Mouse (Mus musculus): ENCODE data around the gene Sh3d19. TPM values are rescaled to one million over a fixed set of nuclear protein-coding genes. Genes with fewer than 3 reads are reported as not detected.

Gene Sh3d19
- polyA plus RNA-seq, 1 experiment from 2014 or later: 4.6 TPM

DNA sequence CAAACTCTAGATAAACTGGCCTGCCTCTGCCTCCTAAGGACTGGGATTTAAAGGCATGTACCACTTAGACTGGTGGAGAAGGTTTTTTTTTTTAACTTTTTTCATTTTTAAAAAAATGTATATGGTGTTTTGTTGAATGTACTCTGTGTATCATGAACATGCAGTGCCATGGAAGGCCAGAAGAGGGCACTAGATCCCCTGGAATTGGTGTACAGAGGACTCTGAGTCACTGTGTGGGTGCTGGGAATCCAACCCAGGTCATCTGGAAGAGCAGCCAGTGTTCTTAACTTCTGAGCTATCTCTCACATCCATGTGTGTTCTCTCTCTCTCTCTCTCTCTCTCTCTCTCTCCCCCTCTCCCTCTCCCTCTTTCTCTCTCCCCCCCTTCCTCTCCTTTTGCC is 151.2 kb downstream of the Sh3d19 start:
- Histone ChIP-seq H3K36me3 (ENCODE audit: control insufficient read depth, insufficient read depth, low read length) (no peaks in the 10 kb centered on the region), H3K9me3 (replicated peaks; ENCODE audit: control insufficient read depth, low read length) (no peaks in the 10 kb centered on the region), H3K27me3 (replicated peaks; ENCODE audit: control insufficient read depth, insufficient read depth, low read length) (no peaks in the 10 kb centered on the region), H3K4me3 (ENCODE audit: low read depth, low read length) (no peak overlapping the region), H3K4me1 (ENCODE audit: control insufficient read depth, insufficient read depth, low read length) (no peaks in the 10 kb centered on the region), H3K9ac (ENCODE audit: low read length) (no peak overlapping the region), H3K27ac (ENCODE audit: low read depth, low read length) (no peak overlapping the region), H3K4me2 (ENCODE audit: low read length) (no peak overlapping the region)
- no peak for ATAC-seq
- DNase-seq (ENCODE audit: low spot score): no peak

- Histone ChIP-seq H3K9me3 (replicated peaks; ENCODE audit: control insufficient read depth, low read length) (no peaks in the 10 kb centered on the region), H3K4me2 (ENCODE audit: low read length) (no peak overlapping the region), H3K9ac (ENCODE audit: low read length) (no peak overlapping the region), H3K4me3 (ENCODE audit: low read depth, low read length) (no peak overlapping the region), H3K4me1 (ENCODE audit: control insufficient read depth, insufficient read depth, low read length) (no peaks in the 10 kb centered on the region), H3K27ac (ENCODE audit: low read depth, low read length) (no peak overlapping the region), H3K27me3 (replicated peaks; ENCODE audit: control insufficient read depth, insufficient read depth, low read length) (no peaks in the 10 kb centered on the region), H3K36me3 (ENCODE audit: control insufficient read depth, insufficient read depth, low read length) (no peaks in the 10 kb centered on the region)
- WGBS: 95% methylated on average over 8 of the region's 8 CpGs
- DNase-seq (ENCODE audit: low spot score): no peak
- no peak for ATAC-seq
Measured at GRCm38 (mm10) chr3:86123251-86123746, 152.4 kb downstream of the Sh3d19 start.

DNA sequence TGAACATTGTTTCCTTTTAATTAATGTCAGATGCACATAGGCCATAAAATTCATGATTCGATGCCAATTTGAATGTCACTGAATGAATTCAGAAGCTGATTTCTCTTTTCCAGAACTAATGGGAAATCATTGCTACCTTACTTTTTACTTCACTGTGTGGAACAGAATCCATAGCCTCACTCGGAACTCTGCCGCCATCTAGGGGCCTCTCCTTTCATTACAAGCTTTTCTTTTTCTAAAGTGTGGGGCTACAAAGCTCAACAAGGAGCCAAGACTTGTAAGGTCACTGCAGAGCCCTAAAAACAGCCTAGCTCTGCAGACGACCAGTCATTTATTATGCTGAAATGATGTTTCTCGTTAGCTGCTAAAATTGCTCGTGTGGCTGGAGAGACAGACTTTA is 158.8 kb downstream of the Sh3d19 start:
- Histone ChIP-seq H3K27me3 (replicated peaks; ENCODE audit: control insufficient read depth, insufficient read depth, low read length) (no peaks in the 10 kb centered on the region), H3K27ac (ENCODE audit: low read depth, low read length) (no peak overlapping the region), H3K4me3 (ENCODE audit: low read depth, low read length) (no peak overlapping the region), H3K4me2 (ENCODE audit: low read length) (no peak overlapping the region), H3K36me3 (ENCODE audit: control insufficient read depth, insufficient read depth, low read length) (no peaks in the 10 kb centered on the region), H3K9me3 (replicated peaks; ENCODE audit: control insufficient read depth, low read length) (no peaks in the 10 kb centered on the region), H3K4me1 (ENCODE audit: control insufficient read depth, insufficient read depth, low read length) (no peaks in the 10 kb centered on the region), H3K9ac (ENCODE audit: low read length) (no peak overlapping the region)
- DNase-seq (ENCODE audit: low spot score) (peak; percentile 81), ATAC-seq (peak; percentile 52)
- 15% methylated on average over 6 of the region's 6 CpGs for WGBS

DNA sequence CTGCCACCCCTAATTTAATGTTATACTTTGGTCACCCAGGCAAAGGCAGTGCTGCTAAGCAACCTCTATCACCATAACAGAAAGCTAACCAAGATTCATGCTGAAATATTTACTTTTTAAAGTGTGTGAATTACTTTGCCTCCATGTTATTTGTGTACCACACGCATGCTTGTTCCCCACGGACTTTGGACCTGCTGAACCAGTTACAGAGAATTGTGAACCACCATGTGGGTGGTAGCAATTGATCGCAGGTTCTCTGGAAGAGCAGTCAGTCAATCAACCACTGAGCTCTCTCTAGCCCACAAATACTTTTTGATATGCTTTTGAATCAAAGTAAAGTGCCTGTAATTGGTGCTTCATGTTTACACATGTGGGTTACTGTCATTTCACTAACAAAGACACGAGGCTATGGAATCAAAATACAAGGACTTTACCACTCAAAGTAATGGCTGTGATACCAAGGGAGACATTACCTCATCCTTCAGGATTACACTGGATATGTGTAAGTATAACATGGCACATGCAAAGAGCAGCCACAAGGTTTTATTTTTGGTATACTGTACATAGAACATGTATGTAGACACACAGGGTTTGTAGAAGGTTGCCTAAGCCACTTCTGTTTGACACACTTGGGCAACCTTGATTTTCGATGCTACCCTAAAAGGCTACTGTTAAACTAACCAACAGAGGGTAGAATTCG is 164.2 kb downstream of the Sh3d19 start:
- Histone ChIP-seq H3K27ac (ENCODE audit: low read depth, low read length) (no peak overlapping the region), H3K27me3 (replicated peaks; ENCODE audit: control insufficient read depth, insufficient read depth, low read length) (no peaks in the 10 kb centered on the region), H3K9ac (ENCODE audit: low read length) (no peak overlapping the region), H3K36me3 (ENCODE audit: control insufficient read depth, insufficient read depth, low read length) (peaks cover 50% of the 10 kb centered on the region), H3K9me3 (replicated peaks; ENCODE audit: control insufficient read depth, low read length) (no peaks in the 10 kb centered on the region), H3K4me1 (ENCODE audit: control insufficient read depth, insufficient read depth, low read length) (no peaks in the 10 kb centered on the region), H3K4me3 (ENCODE audit: low read depth, low read length) (no peak overlapping the region), H3K4me2 (ENCODE audit: low read length) (no peak overlapping the region)
- 91% methylated on average over 6 of the region's 6 CpGs for WGBS
- ATAC-seq (no peak), DNase-seq (ENCODE audit: low spot score) (no peak)

DNA sequence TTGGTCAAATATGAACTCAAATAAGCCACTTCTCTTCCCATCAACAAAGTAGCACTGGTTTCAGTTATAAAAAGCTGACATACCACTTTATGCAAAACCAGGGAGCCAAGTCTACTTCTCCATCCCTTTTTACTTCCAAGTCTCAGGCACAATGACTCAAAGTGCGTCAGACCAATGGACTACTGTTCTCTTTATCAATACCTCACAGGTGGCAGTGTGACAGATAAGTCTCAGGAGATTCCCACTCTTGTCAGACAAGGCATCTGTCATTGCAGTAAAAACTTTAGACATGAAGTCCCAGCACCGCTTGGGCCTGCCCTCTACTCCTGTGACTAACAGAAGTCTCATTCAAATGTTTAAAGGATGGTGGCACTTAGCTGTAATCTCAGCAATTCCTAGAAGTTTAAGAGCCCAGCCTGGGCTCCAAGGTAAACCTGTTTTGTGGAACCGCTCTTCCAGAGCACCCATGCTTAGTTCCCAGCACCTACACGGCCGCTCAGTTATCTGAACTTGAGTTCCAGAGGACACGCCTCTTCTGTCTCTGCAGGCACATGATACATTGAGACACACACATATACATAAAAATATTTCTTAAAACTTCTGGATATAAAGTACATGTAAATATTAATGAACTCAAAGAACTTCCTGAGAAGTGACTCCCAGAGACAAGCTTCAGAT is 165.1 kb downstream of the Sh3d19 start:
- H3K27ac ChIP-seq (ENCODE audit: low read depth, low read length): no peak overlapping the region
- H3K4me3 ChIP-seq (ENCODE audit: low read depth, low read length): no peak overlapping the region
- H3K4me1 ChIP-seq (ENCODE audit: control insufficient read depth, insufficient read depth, low read length): peaks cover 4% of the 10 kb centered on the region
- DNase-seq (ENCODE audit: low spot score) (no peak), ATAC-seq (no peak)
- no peak overlapping the region for H3K9ac ChIP-seq (ENCODE audit: low read length)
- H3K36me3 ChIP-seq (ENCODE audit: control insufficient read depth, insufficient read depth, low read length): peaks cover 59% of the 10 kb centered on the region
- 88% methylated on average over 6 of the region's 6 CpGs for WGBS
- H3K4me2 ChIP-seq (ENCODE audit: low read length): no peak overlapping the region
- H3K9me3 ChIP-seq (replicated peaks; ENCODE audit: control insufficient read depth, low read length): no peaks in the 10 kb centered on the region
- no peaks in the 10 kb centered on the region for H3K27me3 ChIP-seq (replicated peaks; ENCODE audit: control insufficient read depth, insufficient read depth, low read length)

GRCm38 (mm10) chr3:86136936-86137574 is 166.1 kb downstream of the Sh3d19 start:
- H3K9ac ChIP-seq (ENCODE audit: low read length): no peak overlapping the region
- DNase-seq (ENCODE audit: low spot score) (no peak), ATAC-seq (no peak)
- no peak overlapping the region for H3K4me3 ChIP-seq (ENCODE audit: low read depth, low read length)
- H3K9me3 ChIP-seq (replicated peaks; ENCODE audit: control insufficient read depth, low read length): no peaks in the 10 kb centered on the region
- H3K27ac ChIP-seq (ENCODE audit: low read depth, low read length): no peak overlapping the region
- no peaks in the 10 kb centered on the region for H3K27me3 ChIP-seq (replicated peaks; ENCODE audit: control insufficient read depth, insufficient read depth, low read length)
- peaks cover 8% of the 10 kb centered on the region for H3K4me1 ChIP-seq (ENCODE audit: control insufficient read depth, insufficient read depth, low read length)
- peaks cover 63% of the 10 kb centered on the region for H3K36me3 ChIP-seq (ENCODE audit: control insufficient read depth, insufficient read depth, low read length)
- WGBS: 93% methylated on average over 6 of the region's 6 CpGs
- no peak overlapping the region for H3K4me2 ChIP-seq (ENCODE audit: low read length)

DNA sequence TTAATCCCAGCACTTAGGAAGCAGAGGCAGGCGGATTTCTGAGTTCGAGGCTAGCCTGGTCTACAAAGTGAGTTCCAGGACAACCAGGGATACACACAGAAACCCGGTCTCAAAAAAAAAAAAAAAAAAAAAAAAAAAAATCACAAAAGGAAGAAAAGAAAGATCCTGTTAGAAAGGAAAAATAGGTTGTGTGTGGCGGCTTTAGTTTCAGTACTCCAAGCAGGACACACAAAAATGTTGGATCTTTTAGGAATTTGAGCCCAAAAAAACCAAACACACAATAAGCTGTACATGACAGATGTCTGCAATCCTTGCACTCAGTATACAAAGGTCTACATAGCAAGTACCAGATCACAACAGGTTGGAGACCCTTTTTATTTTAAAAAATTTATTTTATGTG is 168.8 kb downstream of the Sh3d19 start:
- no peaks in the 10 kb centered on the region for H3K9me3 ChIP-seq (replicated peaks; ENCODE audit: control insufficient read depth, low read length)
- DNase-seq (ENCODE audit: low spot score) (no peak), ATAC-seq (no peak)
- H3K4me2 ChIP-seq (ENCODE audit: low read length): no peak overlapping the region
- H3K27ac ChIP-seq (ENCODE audit: low read depth, low read length): no peak overlapping the region
- H3K4me3 ChIP-seq (ENCODE audit: low read depth, low read length): no peak overlapping the region
- peaks cover 8% of the 10 kb centered on the region for H3K4me1 ChIP-seq (ENCODE audit: control insufficient read depth, insufficient read depth, low read length)
- H3K36me3 ChIP-seq (ENCODE audit: control insufficient read depth, insufficient read depth, low read length): peaks cover 63% of the 10 kb centered on the region
- WGBS: 91% methylated on average over 4 of the region's 4 CpGs
- no peaks in the 10 kb centered on the region for H3K27me3 ChIP-seq (replicated peaks; ENCODE audit: control insufficient read depth, insufficient read depth, low read length)
- no peak overlapping the region for H3K9ac ChIP-seq (ENCODE audit: low read length)

DNA sequence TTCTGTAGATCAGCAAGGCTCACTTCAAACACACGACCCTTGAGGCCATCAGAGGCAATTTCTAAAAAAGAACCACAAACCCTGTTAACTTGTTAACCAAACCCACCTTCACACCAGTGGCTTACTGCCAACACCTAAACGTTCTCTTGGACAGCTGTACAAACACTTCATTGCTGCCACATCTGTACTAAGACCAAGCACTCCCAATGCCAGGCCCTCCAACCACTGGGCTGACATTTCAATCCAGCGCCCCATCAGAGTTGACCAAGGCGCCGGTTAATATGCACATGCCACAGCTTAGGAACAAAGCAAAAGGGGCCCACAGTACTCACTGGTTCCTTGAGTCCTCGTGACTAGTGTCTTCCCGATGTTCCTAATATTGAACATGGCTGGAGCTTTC is 170.5 kb downstream of the Sh3d19 start:
- DNase-seq (ENCODE audit: low spot score) (peak; percentile 27), ATAC-seq (no peak)
- Histone ChIP-seq H3K9ac (ENCODE audit: low read length) (peak overlapping the region; percentile 100), H3K4me1 (ENCODE audit: control insufficient read depth, insufficient read depth, low read length) (peaks cover 8% of the 10 kb centered on the region), H3K27me3 (replicated peaks; ENCODE audit: control insufficient read depth, insufficient read depth, low read length) (no peaks in the 10 kb centered on the region), H3K9me3 (replicated peaks; ENCODE audit: control insufficient read depth, low read length) (no peaks in the 10 kb centered on the region), H3K27ac (ENCODE audit: low read depth, low read length) (no peak overlapping the region), H3K4me3 (ENCODE audit: low read depth, low read length) (peak overlapping the region; percentile 90), H3K36me3 (ENCODE audit: control insufficient read depth, insufficient read depth, low read length) (peaks cover 48% of the 10 kb centered on the region), H3K4me2 (ENCODE audit: low read length) (peak overlapping the region; percentile 70)
- WGBS: 15% methylated on average over 7 of the region's 7 CpGs

- ATAC-seq: no peak; the same call in 1 of the 2 replicates
Measured at GRCm38 (mm10) chr3:86141886-86142262, 171.0 kb downstream of the Sh3d19 start.

More at GRCm38 (mm10) chr3:86141886-86142262, 171.0 kb downstream of the Sh3d19 start:
- Histone ChIP-seq H3K9me3 (replicated peaks; ENCODE audit: control insufficient read depth, low read length) (no peaks in the 10 kb centered on the region), H3K4me1 (ENCODE audit: control insufficient read depth, insufficient read depth, low read length) (peaks cover 8% of the 10 kb centered on the region), H3K27me3 (replicated peaks; ENCODE audit: control insufficient read depth, insufficient read depth, low read length) (no peaks in the 10 kb centered on the region), H3K4me3 (ENCODE audit: low read depth, low read length) (peak overlapping the region; percentile 90), H3K27ac (ENCODE audit: low read depth, low read length) (peak overlapping the region; percentile 79), H3K4me2 (ENCODE audit: low read length) (peak overlapping the region; percentile 70), H3K9ac (ENCODE audit: low read length) (peak overlapping the region; percentile 100), H3K36me3 (ENCODE audit: control insufficient read depth, insufficient read depth, low read length) (peaks cover 43% of the 10 kb centered on the region)
- 0% methylated on average over 18 of the region's 18 CpGs for WGBS
- DNase-seq (ENCODE audit: low spot score): no peak

All from forebrain, embryonic 14.5 days (tissue).